ENCODE assay signal across 8 mouse cellular contexts in the genomic region with DNA sequence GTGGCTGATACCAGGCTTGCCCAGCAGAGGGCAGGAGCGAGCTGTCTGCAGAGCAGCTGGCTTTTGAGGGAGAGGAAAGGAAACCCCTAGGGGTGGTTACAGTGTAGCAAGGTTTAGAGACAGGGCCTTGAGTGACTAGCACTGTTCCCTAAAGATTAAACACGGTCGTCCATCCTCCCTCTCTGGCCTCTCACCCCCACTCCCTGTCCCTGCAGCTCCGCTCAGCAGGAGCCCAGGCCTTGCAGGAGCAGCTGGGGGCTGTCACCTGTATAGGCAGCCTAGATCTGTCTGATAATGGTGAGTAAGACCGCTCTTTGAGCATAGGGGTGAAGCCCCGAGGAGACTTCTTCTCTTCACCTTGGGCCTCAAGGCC. TPM values are rescaled to one million over a fixed set of nuclear protein-coding genes. Genes with fewer than 3 reads are reported as not detected.
DNase-seq lines count a peak whose midpoint lies in the region; ATAC-seq and TF ChIP-seq lines count a peak whose summit lies in the region.

No protein-coding gene starts in this region.

- H3K36me3 ChIP-seq in heart, embryonic 15.5 days, result no peaks in the 10 kb centered on the region
- H3K36me3 ChIP-seq in kidney, postnatal 0 days (ENCODE audit: insufficient read depth, low read length), result no peaks in the 10 kb centered on the region
- no peaks in the 10 kb centered on the region for H3K36me3 ChIP-seq in liver, embryonic 15.5 days (replicated peaks)
- peaks cover 68% of the 10 kb centered on the region for H3K36me3 ChIP-seq in neural tube, embryonic 12.5 days
- no peaks in the 10 kb centered on the region for H3K36me3 ChIP-seq in testis, adult 2 months (ENCODE audit: control insufficient read depth, insufficient read depth, low read length)

- TF ChIP-seq CTCF in bone marrow, adult 2 months (IDR thresholded peaks at IDR 0.05; ENCODE audit: control insufficient read depth, insufficient read depth, low read length), result peak; percentile 99
- TF ChIP-seq CTCF in embryonic fibroblast, embryonic 13.5 days (IDR thresholded peaks at IDR 0.05; ENCODE audit: borderline replicate concordance, insufficient read depth, low read length), result peak; percentile 92
- peak; percentile 100 for TF ChIP-seq CTCF in kidney, postnatal 0 days (IDR thresholded peaks at IDR 0.05; ENCODE audit: low read depth)
- peak; percentile 89 for TF ChIP-seq CTCF in testis, adult 2 months (IDR thresholded peaks at IDR 0.05; ENCODE audit: control insufficient read depth, insufficient read depth, insufficient replicate concordance, low read depth, low read length)

- peak; percentile 97 for ATAC-seq in CD4-positive, CD25-positive, alpha-beta regulatory T cell, adult 4 months
- ATAC-seq in heart, embryonic 15.5 days (replicated peaks; ENCODE audit: insufficient number of reproducible peaks, insufficient read depth, low FRiP score, low read depth), result peak; percentile 15
- ATAC-seq in kidney, postnatal 0 days (replicated peaks; ENCODE audit: low FRiP score, low read depth), result peak; percentile 73
- peak; percentile 24; the same call in 1 of the 2 replicates for ATAC-seq in liver, embryonic 15.5 days (ENCODE audit: insufficient read depth)
- peak; percentile 64 for ATAC-seq in neural tube, embryonic 12.5 days (ENCODE audit: low FRiP score, low read depth)

- no peaks in the 10 kb centered on the region for H3K9me3 ChIP-seq in heart, embryonic 15.5 days (replicated peaks)
- H3K9me3 ChIP-seq in kidney, postnatal 0 days (replicated peaks; ENCODE audit: low read length), result no peaks in the 10 kb centered on the region
- H3K9me3 ChIP-seq in liver, embryonic 15.5 days (replicated peaks), result no peaks in the 10 kb centered on the region
- no peaks in the 10 kb centered on the region for H3K9me3 ChIP-seq in neural tube, embryonic 12.5 days

- TF ChIP-seq POLR2A in bone marrow, adult 2 months (IDR thresholded peaks at IDR 0.05; ENCODE audit: borderline replicate concordance, control insufficient read depth, low read depth, low read length), result no peak
- no peak for TF ChIP-seq POLR2A in embryonic fibroblast, embryonic 13.5 days (IDR thresholded peaks at IDR 0.05; ENCODE audit: low read depth, low read length)
- no peak for TF ChIP-seq POLR2A in testis, adult 2 months (IDR thresholded peaks at IDR 0.05; ENCODE audit: control insufficient read depth, low read depth, low read length)

- H3K4me3 ChIP-seq in bone marrow, adult 2 months (replicated peaks; ENCODE audit: control insufficient read depth, low read depth, low read length), result no peak overlapping the region
- no peak overlapping the region for H3K4me3 ChIP-seq in embryonic fibroblast, embryonic 13.5 days (ENCODE audit: insufficient read depth, low read length)
- no peak overlapping the region for H3K4me3 ChIP-seq in heart, embryonic 15.5 days
- H3K4me3 ChIP-seq in kidney, postnatal 0 days (replicated peaks; ENCODE audit: low read depth, low read length), result no peak overlapping the region
- H3K4me3 ChIP-seq in liver, embryonic 15.5 days (replicated peaks), result no peak overlapping the region
- no peak overlapping the region for H3K4me3 ChIP-seq in neural tube, embryonic 12.5 days
- no peak overlapping the region for H3K4me3 ChIP-seq in testis, adult 2 months (ENCODE audit: control insufficient read depth, low read depth, low read length)

- H3K27ac ChIP-seq in bone marrow, adult 2 months (ENCODE audit: control insufficient read depth, insufficient read depth, low read depth, low read length, poor library complexity), result no peak overlapping the region
- H3K27ac ChIP-seq in embryonic fibroblast, embryonic 13.5 days (ENCODE audit: insufficient read depth, low read length), result no peak overlapping the region
- H3K27ac ChIP-seq in heart, embryonic 15.5 days, result no peak overlapping the region
- H3K27ac ChIP-seq in kidney, postnatal 0 days, result no peak overlapping the region
- no peak overlapping the region for H3K27ac ChIP-seq in liver, embryonic 15.5 days (replicated peaks)
- H3K27ac ChIP-seq in neural tube, embryonic 12.5 days, result no peak overlapping the region
- no peak overlapping the region for H3K27ac ChIP-seq in testis, adult 2 months (ENCODE audit: control insufficient read depth, insufficient read depth, low read depth, low read length)

- DNase-seq in kidney, postnatal 0 days (ENCODE audit: low spot score), result peak; percentile 92

- H3K4me2 ChIP-seq in heart, embryonic 15.5 days, result no peak overlapping the region
- no peak overlapping the region for H3K4me2 ChIP-seq in kidney, postnatal 0 days (ENCODE audit: low read length)
- H3K4me2 ChIP-seq in liver, embryonic 15.5 days, result no peak overlapping the region
- H3K4me2 ChIP-seq in neural tube, embryonic 12.5 days (replicated peaks), result no peak overlapping the region

- H3K27me3 ChIP-seq in heart, embryonic 15.5 days, result peaks cover 6% of the 10 kb centered on the region; the same call in 1 of the 2 replicates
- H3K27me3 ChIP-seq in kidney, postnatal 0 days (ENCODE audit: insufficient read depth, low read length), result no peaks in the 10 kb centered on the region
- H3K27me3 ChIP-seq in liver, embryonic 15.5 days, result no peaks in the 10 kb centered on the region
- no peaks in the 10 kb centered on the region for H3K27me3 ChIP-seq in neural tube, embryonic 12.5 days (replicated peaks)
- no peaks in the 10 kb centered on the region for H3K27me3 ChIP-seq in testis, adult 2 months (ENCODE audit: control insufficient read depth, insufficient read depth, low read length)

- 34% methylated on average over 6 of the region's 6 CpGs for WGBS in bone marrow, adult 2 months
- 28% methylated on average over 6 of the region's 6 CpGs for WGBS in heart, embryonic 15.5 days
- WGBS in kidney, postnatal 0 days, result 22% methylated on average over 6 of the region's 6 CpGs
- 24% methylated on average over 6 of the region's 6 CpGs for WGBS in liver, embryonic 15.5 days (ENCODE audit: insufficient replicate concordance)
- 39% methylated on average over 6 of the region's 6 CpGs for WGBS in neural tube, embryonic 12.5 days

- no peaks in the 10 kb centered on the region for H3K4me1 ChIP-seq in bone marrow, adult 2 months (ENCODE audit: control insufficient read depth, insufficient read depth, low read length)
- no peaks in the 10 kb centered on the region for H3K4me1 ChIP-seq in embryonic fibroblast, embryonic 13.5 days (ENCODE audit: control insufficient read depth, insufficient read depth, low read length)
- peaks cover 18% of the 10 kb centered on the region for H3K4me1 ChIP-seq in heart, embryonic 15.5 days (replicated peaks)
- no peaks in the 10 kb centered on the region for H3K4me1 ChIP-seq in kidney, postnatal 0 days (replicated peaks; ENCODE audit: insufficient read depth, low read length)
- peaks cover 7% of the 10 kb centered on the region for H3K4me1 ChIP-seq in liver, embryonic 15.5 days (replicated peaks)
- H3K4me1 ChIP-seq in neural tube, embryonic 12.5 days, result 0 out of 2 replicates have a peak, but pooled peaks cover 2% of the 10 kb centered on the region
- peaks cover 8% of the 10 kb centered on the region for H3K4me1 ChIP-seq in testis, adult 2 months (ENCODE audit: control insufficient read depth, insufficient read depth, low read length)

- H3K9ac ChIP-seq in heart, embryonic 15.5 days, result no peak overlapping the region
- no peak overlapping the region; the same call in 1 of the 2 replicates for H3K9ac ChIP-seq in kidney, postnatal 0 days (ENCODE audit: low read depth, low read length)
- H3K9ac ChIP-seq in liver, embryonic 15.5 days, result no peak overlapping the region
- H3K9ac ChIP-seq in neural tube, embryonic 12.5 days, result no peak overlapping the region

RNA-seq across cellular contexts. Expression of gene Carmil3, which starts 7.0 kb away (rescaled TPM):
- not detected for polyA plus RNA-seq in CD4-positive, CD25-positive, alpha-beta regulatory T cell, adult 4 months (2017; shearing (Covaris generic))
- 0.79 and 3.5 TPM in 2 replicates for polyA plus RNA-seq in bone marrow, adult 2 months (2011; ENCODE audit: insufficient read depth, insufficient read length, low replicate concordance, missing spikeins)
- 0.77 and 2.9 TPM in 2 replicates for polyA plus RNA-seq in embryonic fibroblast, embryonic 13.5 days (2011; ENCODE audit: insufficient read length, low read depth, missing spikeins)
- 1.1 and 1.8 TPM in 2 replicates for polyA plus RNA-seq in heart, embryonic 15.5 days (2015; fragmentation: Nextera tagmentation; extraction: Ambion mirVana)
- polyA plus RNA-seq in kidney, postnatal 0 days (2015; fragmentation: Nextera tagmentation; extraction: Ambion mirVana), result 0.96 and 0.98 TPM in 2 replicates
- polyA plus RNA-seq in liver, embryonic 15.5 days (2015; fragmentation: Nextera tagmentation; extraction: Ambion mirVana), result 0.28 and 0.41 TPM in 2 replicates
- 16.1 and 16.8 TPM in 2 replicates for polyA plus RNA-seq in neural tube, embryonic 12.5 days (2016; fragmentation: Nextera tagmentation; extraction: Ambion mirVana)
- polyA plus RNA-seq in testis, adult 2 months (2012; rRNA removed), result 1.8 and 1.9 TPM in 2 replicates

RNA-seq across cellular contexts. Expression of gene Cpne6, which starts 12.8 kb away (rescaled TPM):
- polyA plus RNA-seq in CD4-positive, CD25-positive, alpha-beta regulatory T cell, adult 4 months (2017; shearing (Covaris generic)), result not detected
- polyA plus RNA-seq in bone marrow, adult 2 months (2011; ENCODE audit: insufficient read depth, insufficient read length, low replicate concordance, missing spikeins), result not detected in 2 replicates
- polyA plus RNA-seq in embryonic fibroblast, embryonic 13.5 days (2011; ENCODE audit: insufficient read length, low read depth, missing spikeins), result not detected in 2 replicates
- polyA plus RNA-seq in heart, embryonic 15.5 days (2015; fragmentation: Nextera tagmentation; extraction: Ambion mirVana), result 0.30 and 0.34 TPM in 2 replicates
- 0.19 and 0.28 TPM in 2 replicates for polyA plus RNA-seq in kidney, postnatal 0 days (2015; fragmentation: Nextera tagmentation; extraction: Ambion mirVana)
- polyA plus RNA-seq in liver, embryonic 15.5 days (2015; fragmentation: Nextera tagmentation; extraction: Ambion mirVana), result not detected in 2 replicates
- polyA plus RNA-seq in neural tube, embryonic 12.5 days (2016; fragmentation: Nextera tagmentation; extraction: Ambion mirVana), result 1.4 and 2.4 TPM in 2 replicates
- polyA plus RNA-seq in testis, adult 2 months (2012; rRNA removed), result 0.06 and 0.29 TPM in 2 replicates

RNA-seq across cellular contexts. Expression of gene Dhrs4, which starts 18.9 kb away (rescaled TPM):
- 10 to 100 TPM; 41.9 to 49.5 TPM for polyA plus RNA-seq in CD4-positive, CD25-positive, alpha-beta regulatory T cell, adult 4 months (2017; shearing (Covaris generic))
- 39.2 and 47.3 TPM in 2 replicates for polyA plus RNA-seq in bone marrow, adult 2 months (2011; ENCODE audit: insufficient read depth, insufficient read length, low replicate concordance, missing spikeins)
- 39.6 and 51.8 TPM in 2 replicates for polyA plus RNA-seq in embryonic fibroblast, embryonic 13.5 days (2011; ENCODE audit: insufficient read length, low read depth, missing spikeins)
- polyA plus RNA-seq in heart, embryonic 15.5 days (2015; fragmentation: Nextera tagmentation; extraction: Ambion mirVana), result 60.7 and 69.5 TPM in 2 replicates
- polyA plus RNA-seq in kidney, postnatal 0 days (2015; fragmentation: Nextera tagmentation; extraction: Ambion mirVana), result 130 and 144 TPM in 2 replicates
- polyA plus RNA-seq in liver, embryonic 15.5 days (2015; fragmentation: Nextera tagmentation; extraction: Ambion mirVana), result 77.8 and 86.8 TPM in 2 replicates
- polyA plus RNA-seq in neural tube, embryonic 12.5 days (2016; fragmentation: Nextera tagmentation; extraction: Ambion mirVana), result 41.5 and 41.7 TPM in 2 replicates
- 27.2 and 28.8 TPM in 2 replicates for polyA plus RNA-seq in testis, adult 2 months (2012; rRNA removed)

RNA-seq across cellular contexts. Expression of gene Nrl, which starts 27.3 kb away (rescaled TPM):
- under 1 TPM in 1 of 2 experiments, not detected in 1; 0.07 TPM for polyA plus RNA-seq in CD4-positive, CD25-positive, alpha-beta regulatory T cell, adult 4 months (2017; shearing (Covaris generic))
- polyA plus RNA-seq in bone marrow, adult 2 months (2011; ENCODE audit: insufficient read depth, insufficient read length, low replicate concordance, missing spikeins), result 0.25 and 0.70 TPM in 2 replicates
- not detected in 2 replicates for polyA plus RNA-seq in embryonic fibroblast, embryonic 13.5 days (2011; ENCODE audit: insufficient read length, low read depth, missing spikeins)
- polyA plus RNA-seq in heart, embryonic 15.5 days (2015; fragmentation: Nextera tagmentation; extraction: Ambion mirVana), result not detected in 2 replicates
- not detected in 2 replicates for polyA plus RNA-seq in kidney, postnatal 0 days (2015; fragmentation: Nextera tagmentation; extraction: Ambion mirVana)
- polyA plus RNA-seq in liver, embryonic 15.5 days (2015; fragmentation: Nextera tagmentation; extraction: Ambion mirVana), result not detected in 2 replicates
- 0.10 and 0.19 TPM in 2 replicates for polyA plus RNA-seq in neural tube, embryonic 12.5 days (2016; fragmentation: Nextera tagmentation; extraction: Ambion mirVana)
- polyA plus RNA-seq in testis, adult 2 months (2012; rRNA removed), result 0.20 and 0.37 TPM in 2 replicates

RNA-seq across cellular contexts. Expression of gene Pck2, which starts 42.6 kb away (rescaled TPM):
- polyA plus RNA-seq in CD4-positive, CD25-positive, alpha-beta regulatory T cell, adult 4 months (2017; shearing (Covaris generic)), result 10 to 100 TPM; 37.3 to 57.7 TPM
- 42.6 and 60.8 TPM in 2 replicates for polyA plus RNA-seq in bone marrow, adult 2 months (2011; ENCODE audit: insufficient read depth, insufficient read length, low replicate concordance, missing spikeins)
- 120 and 151 TPM in 2 replicates for polyA plus RNA-seq in embryonic fibroblast, embryonic 13.5 days (2011; ENCODE audit: insufficient read length, low read depth, missing spikeins)
- polyA plus RNA-seq in heart, embryonic 15.5 days (2015; fragmentation: Nextera tagmentation; extraction: Ambion mirVana), result 34.2 and 42.5 TPM in 2 replicates
- 38.2 and 42.2 TPM in 2 replicates for polyA plus RNA-seq in kidney, postnatal 0 days (2015; fragmentation: Nextera tagmentation; extraction: Ambion mirVana)
- 36.0 and 39.9 TPM in 2 replicates for polyA plus RNA-seq in liver, embryonic 15.5 days (2015; fragmentation: Nextera tagmentation; extraction: Ambion mirVana)
- 18.2 and 21.0 TPM in 2 replicates for polyA plus RNA-seq in neural tube, embryonic 12.5 days (2016; fragmentation: Nextera tagmentation; extraction: Ambion mirVana)
- polyA plus RNA-seq in testis, adult 2 months (2012; rRNA removed), result 2.8 and 5.7 TPM in 2 replicates

Comparison
In these comparisons a context has a peak if more than half of its experiments do, and no peak if none do; other contexts are left out.
1. ATAC-seq: peak in every context shown above with its lines; median percentile 97 in CD4-positive, CD25-positive, alpha-beta regulatory T cell, adult 4 months; 73 in kidney, postnatal 0 days; 64 in neural tube, embryonic 12.5 days; 24 in liver, embryonic 15.5 days; 15 in heart, embryonic 15.5 days.